ENCODE assay signal across 21 mouse cellular contexts in the genomic region with DNA sequence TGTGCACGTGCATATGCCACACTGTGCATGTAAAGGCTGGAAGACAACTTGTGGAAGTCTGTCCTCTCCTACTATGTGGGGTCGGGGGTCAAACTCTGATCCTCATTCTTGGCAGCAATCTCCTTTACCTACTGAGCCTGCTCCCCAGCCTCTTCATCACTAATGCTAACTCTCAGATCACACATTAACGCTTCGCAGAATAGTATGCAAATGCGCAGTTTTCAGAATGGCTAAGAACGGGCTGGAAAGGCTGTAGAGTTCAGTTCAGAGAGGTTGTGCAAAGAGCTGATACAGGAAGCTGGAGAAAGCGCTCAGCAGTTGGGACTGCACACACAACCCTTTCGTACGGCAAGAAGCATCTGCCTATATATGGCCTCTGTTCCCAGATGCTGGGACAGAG. TPM values are rescaled to one million over a fixed set of nuclear protein-coding genes. Genes with fewer than 3 reads are reported as not detected.
DNase-seq lines count a peak whose midpoint lies in the region; ATAC-seq and TF ChIP-seq lines count a peak whose summit lies in the region.
"Had no signal": no experiment of that assay in that cellular context is flagged by ENCODE, and none has a peak within 500 bp of the region (broad histone marks: within the 10 kb centered on the region; RNA-seq: fewer than 3 reads in every experiment).

No protein-coding gene starts in this region.

- TF ChIP-seq POLR2A in spleen, adult 2 months (IDR thresholded peaks at IDR 0.05; ENCODE audit: low read depth, low read length): no peak
- TF ChIP-seq POLR2A in bone marrow, adult 2 months (IDR thresholded peaks at IDR 0.05; ENCODE audit: borderline replicate concordance, control insufficient read depth, low read depth, low read length): no peak

- no peaks in the 10 kb centered on the region for H3K9me3 ChIP-seq in intestine, postnatal 0 days (ENCODE audit: control insufficient read depth)
- H3K9me3 ChIP-seq in intestine, embryonic 16.5 days (ENCODE audit: control insufficient read depth, low read length): no peaks in the 10 kb centered on the region
- no peaks in the 10 kb centered on the region for H3K9me3 ChIP-seq in midbrain, embryonic 16.5 days (replicated peaks; ENCODE audit: control insufficient read depth, low read length, poor library complexity, severe bottlenecking)
- H3K9me3 ChIP-seq: G1E; heart, embryonic 15.5 days had no signal

- 71% methylated on average over 9 of the region's 9 CpGs for WGBS in intestine, postnatal 0 days
- 69% methylated on average over 9 of the region's 9 CpGs for WGBS in intestine, embryonic 16.5 days
- 38% methylated on average over 9 of the region's 9 CpGs for WGBS in spleen, adult 2 months
- 42% methylated on average over 9 of the region's 9 CpGs for WGBS in bone marrow, adult 2 months
- WGBS in midbrain, embryonic 16.5 days: 72% methylated on average over 9 of the region's 9 CpGs

- H3K9ac ChIP-seq in intestine, postnatal 0 days (ENCODE audit: low read depth, low read length): 0 out of 2 replicates have a peak overlapping the region, but pooled peaks have one; percentile 1
- H3K9ac ChIP-seq in intestine, embryonic 16.5 days (ENCODE audit: low read depth, low read length): no peak overlapping the region
- no peak overlapping the region for H3K9ac ChIP-seq in midbrain, embryonic 16.5 days (ENCODE audit: low read depth, low read length)
- H3K9ac ChIP-seq: heart, embryonic 15.5 days had no signal

- H3K27me3 ChIP-seq in intestine, postnatal 0 days (replicated peaks; ENCODE audit: control insufficient read depth, insufficient read depth, low read length): no peaks in the 10 kb centered on the region
- H3K27me3 ChIP-seq in intestine, embryonic 16.5 days (replicated peaks; ENCODE audit: control insufficient read depth, insufficient read depth, low read length): no peaks in the 10 kb centered on the region
- no peaks in the 10 kb centered on the region for H3K27me3 ChIP-seq in spleen, adult 2 months (ENCODE audit: control insufficient read depth, insufficient read depth, low read length)
- H3K27me3 ChIP-seq in midbrain, embryonic 16.5 days (ENCODE audit: control insufficient read depth, insufficient read depth, low read depth, low read length): no peaks in the 10 kb centered on the region
- H3K27me3 ChIP-seq: heart, embryonic 15.5 days had no signal

- H3K27ac ChIP-seq in intestine, postnatal 0 days (ENCODE audit: low read depth, low read length): no peak overlapping the region
- H3K27ac ChIP-seq in intestine, embryonic 16.5 days (ENCODE audit: low read length): no peak overlapping the region
- H3K27ac ChIP-seq in spleen, adult 2 months (ENCODE audit: insufficient read depth, low read length): peak overlapping the region; percentile 93
- H3K27ac ChIP-seq in bone marrow, adult 2 months (ENCODE audit: control insufficient read depth, insufficient read depth, low read depth, low read length, poor library complexity): peak overlapping the region; percentile 70; the same call in 1 of the 2 replicates
- no peak overlapping the region for H3K27ac ChIP-seq in midbrain, embryonic 16.5 days (ENCODE audit: low read length)
- H3K27ac ChIP-seq: heart, embryonic 15.5 days; hindbrain, postnatal 0 days; left cerebral cortex, adult 2 months had no signal

- no peaks in the 10 kb centered on the region for H3K36me3 ChIP-seq in intestine, postnatal 0 days (ENCODE audit: control insufficient read depth, insufficient read depth)
- no peaks in the 10 kb centered on the region for H3K36me3 ChIP-seq in intestine, embryonic 16.5 days (ENCODE audit: control insufficient read depth, insufficient read depth, low read length)
- H3K36me3 ChIP-seq in spleen, adult 2 months (ENCODE audit: control insufficient read depth, insufficient read depth, low read length): no peaks in the 10 kb centered on the region
- no peaks in the 10 kb centered on the region for H3K36me3 ChIP-seq in midbrain, embryonic 16.5 days (ENCODE audit: control insufficient read depth, insufficient read depth, low read length)
- H3K36me3 ChIP-seq: G1E; heart, embryonic 15.5 days had no signal

- no peak for ATAC-seq in intestine, postnatal 0 days
- ATAC-seq in intestine, embryonic 16.5 days: no peak
- ATAC-seq in midbrain, embryonic 16.5 days: no peak
- ATAC-seq: hindbrain, postnatal 0 days had no signal

- no peak overlapping the region for H3K4me2 ChIP-seq in intestine, postnatal 0 days (replicated peaks; ENCODE audit: low read depth)
- no peak overlapping the region for H3K4me2 ChIP-seq in intestine, embryonic 16.5 days (ENCODE audit: low read depth, low read length)
- H3K4me2 ChIP-seq in midbrain, embryonic 16.5 days (ENCODE audit: low read length): no peak overlapping the region
- H3K4me2 ChIP-seq: heart, embryonic 15.5 days had no signal

- peak in 1 of 2 experiments; percentile 56 for DNase-seq in spleen, adult 2 months (ENCODE audit: low read depth in 1 of 2, low spot score in 2 of 2)
- DNase-seq in spleen, adult 18-20 months: no peak
- no peak for DNase-seq in urinary bladder, adult 18-20 months (ENCODE audit: low spot score in 2 of 2)
- DNase-seq: adrenal gland, postnatal 25 days; cerebellum, adult 18-20 months; cerebellum, postnatal 25 days; embryo, embryonic 11 days; kidney, postnatal 10 days; left cerebral cortex, postnatal 4 days; lung, adult 18-20 months; lung, postnatal 14 days; retina, postnatal 1 day; thymus, postnatal 36 days had no signal

- no peak overlapping the region for H3K4me3 ChIP-seq in intestine, postnatal 0 days (ENCODE audit: low read depth, low read length)
- H3K4me3 ChIP-seq in intestine, embryonic 16.5 days (ENCODE audit: low read length): no peak overlapping the region
- H3K4me3 ChIP-seq in spleen, adult 2 months (ENCODE audit: extremely low read depth, insufficient read depth, insufficient read length): no peak overlapping the region
- no peak overlapping the region for H3K4me3 ChIP-seq in bone marrow, adult 2 months (replicated peaks; ENCODE audit: control insufficient read depth, low read depth, low read length)
- no peak overlapping the region for H3K4me3 ChIP-seq in midbrain, embryonic 16.5 days (ENCODE audit: low read depth, low read length)
- H3K4me3 ChIP-seq: heart, embryonic 15.5 days; left cerebral cortex, adult 2 months had no signal

- H3K4me1 ChIP-seq in intestine, postnatal 0 days (replicated peaks; ENCODE audit: control insufficient read depth, insufficient read depth, low read length): peaks cover 4% of the 10 kb centered on the region; the same call in 1 of the 2 replicates
- peaks cover 14% of the 10 kb centered on the region for H3K4me1 ChIP-seq in intestine, embryonic 16.5 days (ENCODE audit: control insufficient read depth, insufficient read depth, low read length)
- H3K4me1 ChIP-seq in spleen, adult 2 months (ENCODE audit: control insufficient read depth, insufficient read depth, insufficient read length): peaks cover 36% of the 10 kb centered on the region; the same call in 1 of the 2 replicates
- H3K4me1 ChIP-seq in bone marrow, adult 2 months (ENCODE audit: control insufficient read depth, insufficient read depth, low read length): peaks cover 14% of the 10 kb centered on the region
- no peaks in the 10 kb centered on the region for H3K4me1 ChIP-seq in midbrain, embryonic 16.5 days (ENCODE audit: control insufficient read depth, insufficient read depth, low read length)

- no peak for TF ChIP-seq CTCF in intestine, postnatal 0 days (IDR thresholded peaks at IDR 0.05; ENCODE audit: low read depth)
- no peak for TF ChIP-seq CTCF in spleen, adult 2 months (IDR thresholded peaks at IDR 0.05; ENCODE audit: extremely low read depth, insufficient read depth, insufficient read length, insufficient replicate concordance)
- no peak for TF ChIP-seq CTCF in bone marrow, adult 2 months (IDR thresholded peaks at IDR 0.05; ENCODE audit: control insufficient read depth, insufficient read depth, low read length)

RNA-seq across cellular contexts. Expression of gene Stoml1, which starts 19.9 kb away (rescaled TPM):
- polyA plus RNA-seq in intestine, postnatal 0 days (2015; fragmentation: Nextera tagmentation; extraction: Ambion mirVana): 15.0 and 15.9 TPM in 2 replicates
- 21.1 and 22.4 TPM in 2 replicates for polyA plus RNA-seq in intestine, embryonic 16.5 days (2015; fragmentation: Nextera tagmentation; extraction: Ambion mirVana)
- polyA plus RNA-seq in spleen, adult 2 months (2012; rRNA removed): 55.5 and 63.5 TPM in 2 replicates
- polyA plus RNA-seq in bone marrow, adult 2 months (2011; ENCODE audit: insufficient read depth, insufficient read length, low replicate concordance, missing spikeins): 14.4 and 24.5 TPM in 2 replicates
- 134 and 144 TPM in 2 replicates for polyA plus RNA-seq in midbrain, embryonic 16.5 days (2015; fragmentation: Nextera tagmentation; extraction: Ambion mirVana)

RNA-seq across cellular contexts. Expression of gene Pml, which starts 23.3 kb away (rescaled TPM):
- polyA plus RNA-seq in intestine, postnatal 0 days (2015; fragmentation: Nextera tagmentation; extraction: Ambion mirVana): 5.3 and 7.1 TPM in 2 replicates
- 12.4 and 13.7 TPM in 2 replicates for polyA plus RNA-seq in intestine, embryonic 16.5 days (2015; fragmentation: Nextera tagmentation; extraction: Ambion mirVana)
- polyA plus RNA-seq in spleen, adult 2 months (2012; rRNA removed): 91.6 and 121 TPM in 2 replicates
- polyA plus RNA-seq in bone marrow, adult 2 months (2011; ENCODE audit: insufficient read depth, insufficient read length, low replicate concordance, missing spikeins): 48.3 and 92.4 TPM in 2 replicates
- 3.5 and 3.9 TPM in 2 replicates for polyA plus RNA-seq in midbrain, embryonic 16.5 days (2015; fragmentation: Nextera tagmentation; extraction: Ambion mirVana)

RNA-seq across cellular contexts. Expression of gene Loxl1, which starts 40.1 kb away (rescaled TPM):
- polyA plus RNA-seq in intestine, postnatal 0 days (2015; fragmentation: Nextera tagmentation; extraction: Ambion mirVana): 21.6 and 23.8 TPM in 2 replicates
- polyA plus RNA-seq in intestine, embryonic 16.5 days (2015; fragmentation: Nextera tagmentation; extraction: Ambion mirVana): 19.1 and 24.5 TPM in 2 replicates
- 26.6 and 29.5 TPM in 2 replicates for polyA plus RNA-seq in spleen, adult 2 months (2012; rRNA removed)
- 4.0 and 5.2 TPM in 2 replicates for polyA plus RNA-seq in bone marrow, adult 2 months (2011; ENCODE audit: insufficient read depth, insufficient read length, low replicate concordance, missing spikeins)
- polyA plus RNA-seq in midbrain, embryonic 16.5 days (2015; fragmentation: Nextera tagmentation; extraction: Ambion mirVana): 4.8 and 5.1 TPM in 2 replicates
- polyA plus RNA-seq: G1E had no signal

Comparison
In these comparisons a context has a peak if more than half of its experiments do, and no peak if none do; other contexts are left out.
1. H3K27ac ChIP-seq: peak in spleen, adult 2 months (single experiment) and bone marrow, adult 2 months (single experiment); none in intestine, postnatal 0 days (single experiment), intestine, embryonic 16.5 days (single experiment) and midbrain, embryonic 16.5 days (single experiment).